Mouse (Mus musculus) embryonic fibroblast, embryonic 13.5 days (primary cell): ENCODE data around the gene Snx10.

Source experiments
- CTCF ChIP-seq: IDR thresholded peaks from 2 replicates; pipeline ENCODE4 v1.5.1; 2011; ENCODE audit warnings: mild to moderate bottlenecking, control low read depth, low read length, moderate library complexity, borderline replicate concordance; ENCODE audit not compliant: insufficient read depth
- POLR2A ChIP-seq: IDR thresholded peaks from 2 replicates; pipeline ENCODE4 v1.6.1; 2011; ENCODE audit warnings: low read depth, mild to moderate bottlenecking, control low read depth, low read length, moderate library complexity

GRCm38 (mm10) chr6:51612371-51613051, 88.8 kb downstream of the Snx10 start:
- no peak for TF ChIP-seq POLR2A
- TF ChIP-seq CTCF: peak; percentile 48; the same call in 1 of the 2 replicates
